Mouse (Mus musculus): Measurements from ENCODE around the gene Jmjd1c.

DNA sequence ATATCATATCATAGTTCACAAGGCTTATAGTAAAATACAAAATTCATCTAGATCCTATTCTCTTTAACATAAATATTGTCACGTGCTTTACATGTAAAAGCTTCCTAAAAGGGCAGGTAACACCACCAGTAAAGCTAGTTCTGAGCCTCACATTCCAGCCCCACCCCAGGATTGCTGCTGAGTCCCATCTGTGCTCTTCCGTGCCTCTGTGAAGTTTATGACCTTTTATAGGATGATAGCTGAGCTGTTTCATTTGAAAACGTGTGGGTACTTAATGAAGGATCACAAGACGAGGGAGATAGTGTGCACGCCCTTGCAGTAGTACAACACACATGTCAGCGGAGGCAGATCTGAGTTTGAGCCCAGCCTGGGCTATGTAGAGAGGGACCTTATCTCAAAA is 134.5 kb downstream of the Jmjd1c start:
- TF ChIP-seq CTCF (IDR thresholded peaks at IDR 0.05): no peak
- no peak for TF ChIP-seq EP300 (IDR thresholded peaks at IDR 0.05; ENCODE audit: insufficient read depth, low read depth, low read length)
- no peak for TF ChIP-seq POLR2A (IDR thresholded peaks at IDR 0.05; ENCODE audit: insufficient read depth, low read depth, low read length)

All from heart, adult 2 months (tissue).